In genomic region chr2:154959486-154959885, GRCm38 (mm10) we compare ENCODE assay signal across 21 mouse cellular contexts. TPM values are rescaled to one million over a fixed set of nuclear protein-coding genes. Genes with fewer than 3 reads are reported as not detected.
"Had no signal": no experiment of that assay in that cellular context is flagged by ENCODE, and none has a peak within 500 bp of the region (broad histone marks: within the 10 kb centered on the region; RNA-seq: fewer than 3 reads in every experiment).

No protein-coding gene starts in this region.

- H3K9me3 ChIP-seq: midbrain, embryonic 10.5 days; midbrain, embryonic 12.5 days; neural tube, embryonic 13.5 days; neural tube, embryonic 15.5 days; stomach, embryonic 15.5 days had no signal

- DNase-seq: lung, embryonic 14.5 days; lung, postnatal 10 days; lung, postnatal 4 days; midbrain, embryonic 14.5 days; retina, postnatal 1 day; right cerebral cortex, adult 18-20 months; right cerebral cortex, postnatal 25 days; right cerebral cortex, postnatal 4 days; spleen, adult 18-20 months; thymus, adult 2 months; thymus, postnatal 25 days; thymus, postnatal 4 days had no signal

- H3K4me1 ChIP-seq: midbrain, embryonic 12.5 days; neural tube, embryonic 15.5 days; stomach, embryonic 15.5 days had no signal

- H3K4me3 ChIP-seq: midbrain, embryonic 10.5 days; midbrain, embryonic 12.5 days; myocyte; neural tube, embryonic 13.5 days; neural tube, embryonic 15.5 days; stomach, embryonic 15.5 days had no signal

- H3K4me2 ChIP-seq: lung, embryonic 14.5 days; midbrain, embryonic 12.5 days; neural tube, embryonic 13.5 days; neural tube, embryonic 15.5 days; stomach, embryonic 15.5 days had no signal

- H3K9ac ChIP-seq: lung, embryonic 14.5 days; midbrain, embryonic 12.5 days; neural tube, embryonic 13.5 days; neural tube, embryonic 15.5 days; stomach, embryonic 15.5 days had no signal

- H3K27ac ChIP-seq: midbrain, embryonic 10.5 days; midbrain, embryonic 12.5 days; neural tube, embryonic 13.5 days; neural tube, embryonic 15.5 days; stomach, embryonic 15.5 days; stomach, postnatal 0 days had no signal

- H3K36me3 ChIP-seq: midbrain, embryonic 10.5 days; midbrain, embryonic 12.5 days; neural tube, embryonic 13.5 days; neural tube, embryonic 15.5 days; stomach, embryonic 15.5 days had no signal

- H3K27me3 ChIP-seq: midbrain, embryonic 12.5 days; neural tube, embryonic 13.5 days; neural tube, embryonic 15.5 days; stomach, embryonic 15.5 days had no signal

- ATAC-seq: midbrain, embryonic 16.5 days had no signal

RNA-seq across cellular contexts. Expression of gene Gm14226, which starts 58.6 kb away (rescaled TPM):
- polyA plus RNA-seq: myocyte; small intestine, adult 2 months had no signal
